Mouse (Mus musculus): Measurements from ENCODE around the gene Use1. TPM values are rescaled to one million over a fixed set of nuclear protein-coding genes. Genes with fewer than 3 reads are reported as not detected.

Use1 gene
- polyA plus RNA-seq, 1 experiment from 2014 or later, result 108 TPM

DNA sequence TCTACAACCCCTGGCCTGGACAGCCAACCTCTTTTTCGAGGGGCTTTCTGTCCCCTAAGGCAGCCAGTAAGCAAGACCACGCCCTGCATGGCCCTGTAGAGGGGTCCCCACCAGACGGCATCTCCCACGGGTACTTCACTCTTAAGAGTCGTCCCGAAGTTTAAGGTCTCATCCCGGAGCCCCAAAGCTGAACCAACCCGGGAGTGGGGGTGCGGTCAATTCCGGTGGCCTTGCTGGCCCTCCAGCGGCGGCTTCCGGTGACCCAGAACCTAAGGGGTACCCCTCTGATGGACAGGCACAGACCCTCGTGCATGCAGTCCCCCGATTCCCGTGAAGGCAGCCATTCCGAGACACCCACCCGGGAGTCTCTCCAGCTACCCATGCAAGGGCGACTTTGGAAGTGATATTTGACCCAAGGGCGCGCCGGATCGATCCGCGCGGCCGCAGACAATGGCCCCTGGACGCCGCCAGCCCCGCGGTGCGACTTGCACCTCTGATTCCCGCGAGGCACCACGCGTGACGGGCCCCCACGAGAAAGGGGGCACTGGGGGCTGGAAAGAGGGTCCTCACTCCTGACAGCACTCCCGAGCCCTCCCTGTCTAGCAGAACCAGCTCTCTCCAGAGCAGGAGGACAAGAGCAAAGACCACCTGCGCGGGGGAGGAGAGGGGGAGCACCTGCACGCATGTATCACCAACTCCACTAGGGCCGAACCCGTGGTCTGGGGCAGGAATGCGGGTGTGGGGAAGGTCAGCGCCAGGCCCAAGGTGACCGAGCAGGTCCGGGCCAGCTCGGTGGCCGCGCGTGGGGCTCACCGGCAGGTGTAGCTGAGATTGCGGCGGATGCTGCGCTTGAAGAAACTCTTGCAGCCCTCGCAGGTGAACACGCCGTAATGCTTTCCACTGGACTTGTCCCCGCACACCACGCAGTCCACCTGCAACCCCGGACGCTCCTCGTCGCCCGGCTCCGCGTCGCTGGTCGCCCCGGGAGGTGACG is 13.8 kb downstream of the Use1 start:
- Histone ChIP-seq H3K27me3 (peaks cover 16% of the 10 kb centered on the region; the same call in 1 of the 2 replicates), H3K9ac (replicated peaks) (peak overlapping the region; percentile 81), H3K9me3 (no peaks in the 10 kb centered on the region), H3K4me3 (replicated peaks) (peak overlapping the region; percentile 75), H3K36me3 (0 out of 2 replicates have a peak, but pooled peaks cover 7% of the 10 kb centered on the region), H3K27ac (no peak overlapping the region), H3K4me2 (replicated peaks) (peak overlapping the region; percentile 99), H3K4me1 (replicated peaks) (peaks cover 67% of the 10 kb centered on the region)
- ATAC-seq, result no peak
- under 1% methylated on average over 72 of the region's 72 CpGs for WGBS

GRCm38 (mm10) chr8:71381421-71381970 is 14.8 kb downstream of the Use1 start, which contains the start of gene Nr2f6:
Nr2f6 (minus strand) TSS chr8:71381960.
- WGBS, result under 1% methylated on average over 58 of the region's 89 CpGs
- Histone ChIP-seq H3K4me3 (replicated peaks) (peak within 1 kb of the TSS; percentile 75), H3K9me3 (no peaks in the 10 kb centered on the region), H3K27me3 (peaks cover 16% of the 10 kb centered on the region; the same call in 1 of the 2 replicates), H3K4me2 (replicated peaks) (peak within 1 kb of the TSS; percentile 99), H3K4me1 (replicated peaks) (peaks cover 56% of the 10 kb centered on the region), H3K36me3 (0 out of 2 replicates have a peak, but pooled peaks cover 7% of the 10 kb centered on the region), H3K9ac (replicated peaks) (peak within 1 kb of the TSS; percentile 81), H3K27ac (peak within 1 kb of the TSS; percentile 94)
- peak; percentile 70 for ATAC-seq

GRCm38 (mm10) chr8:71381971-71382961 is 15.6 kb downstream of the Use1 start:
- H3K9ac ChIP-seq (replicated peaks), result peak overlapping the region; percentile 81
- peak; percentile 82 for ATAC-seq
- peak overlapping the region; percentile 75 for H3K4me3 ChIP-seq (replicated peaks)
- peaks cover 8% of the 10 kb centered on the region; the same call in 1 of the 2 replicates for H3K27me3 ChIP-seq
- H3K36me3 ChIP-seq, result 0 out of 2 replicates have a peak, but pooled peaks cover 7% of the 10 kb centered on the region
- H3K4me2 ChIP-seq (replicated peaks), result peak overlapping the region; percentile 99
- H3K27ac ChIP-seq, result peak overlapping the region; percentile 94
- no peaks in the 10 kb centered on the region for H3K9me3 ChIP-seq
- peaks cover 50% of the 10 kb centered on the region for H3K4me1 ChIP-seq (replicated peaks)
- WGBS, result 1% methylated on average over 60 of the region's 80 CpGs

DNA sequence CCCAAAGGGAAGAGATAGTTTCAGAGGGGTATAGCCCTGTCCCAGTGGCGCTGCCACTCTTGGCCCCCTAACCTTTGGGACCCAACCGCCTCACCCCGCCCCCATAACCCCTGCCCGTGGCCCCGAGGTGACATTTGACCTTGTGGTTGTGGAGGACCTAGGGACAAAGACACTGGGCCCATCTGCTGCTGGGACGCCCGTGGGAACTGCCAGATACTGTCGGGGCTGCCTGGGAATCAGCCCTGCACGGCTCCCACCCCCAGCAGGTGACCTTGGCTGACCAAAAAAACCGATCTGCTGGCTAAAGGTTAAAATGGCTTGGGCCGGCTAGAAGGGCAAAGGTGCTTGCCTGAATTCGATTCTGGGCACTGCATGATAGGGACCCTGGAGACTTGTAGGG is 16.7 kb downstream of the Use1 start:
- Histone ChIP-seq H3K4me1 (replicated peaks) (peaks cover 49% of the 10 kb centered on the region), H3K27me3 (no peaks in the 10 kb centered on the region), H3K4me3 (replicated peaks) (no peak overlapping the region), H3K27ac (no peak overlapping the region), H3K9me3 (no peaks in the 10 kb centered on the region), H3K36me3 (no peaks in the 10 kb centered on the region), H3K4me2 (replicated peaks) (no peak overlapping the region), H3K9ac (replicated peaks) (0 out of 2 replicates have a peak overlapping the region, but pooled peaks have one; percentile 0)
- 11% methylated on average over 12 of the region's 12 CpGs for WGBS
- ATAC-seq, result no peak

- Histone ChIP-seq H3K9me3 (no peaks in the 10 kb centered on the region), H3K27ac (no peak overlapping the region), H3K4me1 (replicated peaks) (peaks cover 44% of the 10 kb centered on the region), H3K27me3 (no peaks in the 10 kb centered on the region; the same call in 1 of the 2 replicates), H3K4me3 (replicated peaks) (no peak overlapping the region), H3K4me2 (replicated peaks) (no peak overlapping the region), H3K36me3 (no peaks in the 10 kb centered on the region), H3K9ac (replicated peaks) (0 out of 2 replicates have a peak overlapping the region, but pooled peaks have one; percentile 0)
- no peak for ATAC-seq
- WGBS, result 49% methylated on average over 3 of the region's 3 CpGs
These were observed 17.2 kb downstream of the Use1 start for GRCm38 (mm10) chr8:71383860-71384259.

DNA sequence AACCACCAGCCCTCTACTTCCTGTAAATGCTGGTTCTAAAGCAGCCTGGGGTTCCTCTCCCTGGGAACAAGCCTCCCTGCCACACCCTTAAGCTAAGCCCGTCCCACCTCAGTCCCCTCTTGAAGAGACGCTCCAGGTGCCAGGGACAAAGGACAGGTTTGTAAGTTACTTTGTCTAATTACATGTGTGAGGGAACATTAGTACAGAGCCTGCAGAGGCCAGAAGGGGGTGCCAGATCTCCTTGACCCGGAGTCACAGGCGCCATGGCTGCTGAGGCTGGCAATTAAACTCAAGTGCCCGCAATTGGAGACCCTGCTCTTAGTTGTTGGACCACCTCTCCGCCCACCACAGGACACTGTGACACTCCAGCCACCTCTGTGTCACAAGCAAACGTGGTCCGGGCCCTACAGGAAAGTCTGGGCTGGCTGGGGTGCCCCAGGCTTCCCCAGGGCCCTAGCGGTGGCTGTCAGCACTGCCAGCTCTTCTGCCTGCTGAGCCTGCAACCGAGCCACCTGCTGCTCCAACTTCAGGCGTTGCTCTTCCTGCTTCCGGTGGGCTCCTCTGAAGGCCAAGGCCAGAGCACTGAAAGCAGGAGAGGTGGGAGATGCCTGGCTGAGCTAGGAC is 18.7 kb downstream of the Use1 start:
- H3K36me3 ChIP-seq, result no peaks in the 10 kb centered on the region
- no peak overlapping the region for H3K4me2 ChIP-seq (replicated peaks)
- no peaks in the 10 kb centered on the region for H3K9me3 ChIP-seq
- no peak overlapping the region for H3K9ac ChIP-seq (replicated peaks)
- H3K27ac ChIP-seq, result no peak overlapping the region
- no peak for ATAC-seq
- no peaks in the 10 kb centered on the region; the same call in 1 of the 2 replicates for H3K27me3 ChIP-seq
- H3K4me1 ChIP-seq (replicated peaks), result peaks cover 29% of the 10 kb centered on the region
- 70% methylated on average over 12 of the region's 12 CpGs for WGBS
- no peak overlapping the region for H3K4me3 ChIP-seq (replicated peaks)

DNA sequence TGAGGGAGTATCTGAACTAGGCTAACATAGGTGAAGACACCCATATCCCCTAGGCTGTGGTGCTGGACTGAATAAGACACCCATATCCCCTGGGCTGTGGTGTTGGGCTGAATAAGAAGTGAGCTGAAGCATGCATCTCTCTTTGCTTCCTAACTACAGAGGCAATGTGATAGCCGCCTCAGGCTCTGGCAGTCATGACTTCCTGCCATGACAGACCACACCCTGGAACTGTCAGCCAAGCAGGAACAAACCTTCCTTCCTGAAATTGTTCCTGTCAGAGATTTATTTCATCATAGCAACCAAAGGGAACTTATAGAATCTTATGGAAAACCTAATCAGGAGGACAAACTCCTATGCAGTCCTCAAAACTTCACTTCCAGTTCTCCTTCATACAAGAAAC is 21.6 kb downstream of the Use1 start:
- H3K9me3 ChIP-seq, result no peaks in the 10 kb centered on the region
- no peaks in the 10 kb centered on the region; the same call in 1 of the 2 replicates for H3K27me3 ChIP-seq
- H3K4me1 ChIP-seq (replicated peaks), result peaks cover 5% of the 10 kb centered on the region
- no peaks in the 10 kb centered on the region for H3K36me3 ChIP-seq
- H3K4me2 ChIP-seq (replicated peaks), result no peak overlapping the region
- no peak overlapping the region for H3K4me3 ChIP-seq (replicated peaks)
- no peak overlapping the region for H3K9ac ChIP-seq (replicated peaks)
- WGBS, result 88% methylated on average over 1 of the region's 1 CpGs
- H3K27ac ChIP-seq, result no peak overlapping the region
- ATAC-seq, result no peak

DNA sequence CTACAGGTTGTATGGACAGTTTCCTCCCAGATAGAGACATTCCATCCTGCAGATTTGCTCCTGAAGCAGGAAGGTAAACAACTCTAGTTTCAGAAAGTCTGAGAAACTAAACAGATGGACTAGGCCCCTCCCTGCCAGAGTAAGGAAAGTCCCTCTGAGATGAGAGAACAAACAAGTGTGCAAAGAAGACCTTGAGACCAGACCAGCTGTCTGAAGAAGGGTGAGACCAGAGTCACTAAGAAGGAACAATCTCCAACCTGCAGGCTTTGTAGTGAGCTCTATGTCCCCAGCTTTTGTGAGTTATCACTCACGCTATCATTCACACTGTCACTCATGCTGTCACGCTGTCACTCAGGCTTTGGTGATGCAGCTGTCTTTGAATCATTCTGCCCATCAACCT is 25.0 kb downstream of the Use1 start:
- ATAC-seq, result no peak
- Histone ChIP-seq H3K9me3 (no peaks in the 10 kb centered on the region), H3K27ac (no peak overlapping the region), H3K4me2 (replicated peaks) (no peak overlapping the region), H3K4me1 (replicated peaks) (peaks cover 5% of the 10 kb centered on the region), H3K9ac (replicated peaks) (no peak overlapping the region), H3K36me3 (no peaks in the 10 kb centered on the region), H3K27me3 (no peaks in the 10 kb centered on the region; the same call in 1 of the 2 replicates), H3K4me3 (replicated peaks) (no peak overlapping the region)
- 89% methylated on average over 2 of the region's 2 CpGs for WGBS

GRCm38 (mm10) chr8:71392391-71392790 is 25.7 kb downstream of the Use1 start:
- H3K9ac ChIP-seq (replicated peaks), result no peak overlapping the region
- no peak for ATAC-seq
- no peaks in the 10 kb centered on the region for H3K9me3 ChIP-seq
- H3K4me3 ChIP-seq (replicated peaks), result no peak overlapping the region
- H3K27me3 ChIP-seq, result no peaks in the 10 kb centered on the region; the same call in 1 of the 2 replicates
- peaks cover 8% of the 10 kb centered on the region for H3K4me1 ChIP-seq (replicated peaks)
- H3K27ac ChIP-seq, result no peak overlapping the region
- 78% methylated on average over 5 of the region's 5 CpGs for WGBS
- H3K36me3 ChIP-seq, result no peaks in the 10 kb centered on the region
- no peak overlapping the region for H3K4me2 ChIP-seq (replicated peaks)

DNA sequence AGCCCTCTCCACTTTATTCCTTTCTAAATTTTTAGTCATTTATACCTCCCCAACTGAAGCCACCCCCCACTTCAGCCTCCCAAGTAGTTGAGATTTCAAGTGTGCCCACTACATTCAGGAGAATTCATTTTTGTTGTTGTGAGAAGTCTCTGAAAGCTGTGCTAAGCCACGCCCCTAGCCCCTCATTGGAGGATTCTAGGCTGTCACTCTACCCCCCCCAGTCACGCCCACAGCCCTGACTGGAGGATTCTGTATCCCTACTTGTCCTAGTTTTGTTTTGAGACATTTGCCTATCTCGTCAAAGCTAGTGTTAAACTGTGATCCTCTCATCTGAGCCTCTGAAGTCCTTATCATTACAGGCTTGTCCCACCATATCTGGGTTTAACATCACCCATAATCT is 26.2 kb downstream of the Use1 start:
- no peaks in the 10 kb centered on the region for H3K9me3 ChIP-seq
- H3K4me2 ChIP-seq (replicated peaks), result 0 out of 2 replicates have a peak overlapping the region, but pooled peaks have one; percentile 15
- no peak overlapping the region for H3K27ac ChIP-seq
- WGBS, result 8% methylated on average over 3 of the region's 3 CpGs
- H3K4me3 ChIP-seq (replicated peaks), result no peak overlapping the region
- no peak overlapping the region for H3K9ac ChIP-seq (replicated peaks)
- H3K4me1 ChIP-seq (replicated peaks), result peaks cover 13% of the 10 kb centered on the region
- no peak for ATAC-seq
- H3K27me3 ChIP-seq, result no peaks in the 10 kb centered on the region; the same call in 1 of the 2 replicates
- no peaks in the 10 kb centered on the region for H3K36me3 ChIP-seq

GRCm38 (mm10) chr8:71394481-71394880 is 27.8 kb downstream of the Use1 start:
- H3K27me3 ChIP-seq, result no peaks in the 10 kb centered on the region
- H3K9ac ChIP-seq (replicated peaks), result no peak overlapping the region
- WGBS, result 83% methylated on average over 7 of the region's 7 CpGs
- ATAC-seq, result no peak
- H3K9me3 ChIP-seq, result no peaks in the 10 kb centered on the region
- H3K36me3 ChIP-seq, result peaks cover 12% of the 10 kb centered on the region
- no peak overlapping the region for H3K4me3 ChIP-seq (replicated peaks)
- H3K4me2 ChIP-seq (replicated peaks), result no peak overlapping the region
- H3K27ac ChIP-seq, result no peak overlapping the region
- H3K4me1 ChIP-seq (replicated peaks), result peaks cover 14% of the 10 kb centered on the region

Data from midbrain, embryonic 13.5 days (tissue).